Mouse (Mus musculus) left cerebral cortex, postnatal 25 days (tissue): Measurements from ENCODE around the gene Olfr811. TPM values are rescaled to one million over a fixed set of nuclear protein-coding genes. Genes with fewer than 3 reads are reported as not detected.

ENCODE experiments used
- DNase-seq, 2 experiments: peaks; one replicate each; pipeline ENCODE4 v3.0.0; 2022; ENCODE audit warnings: low spot score in 2 of 2, mixed read lengths in 1 of 2
- intact Hi-C: fragments of 180-260 bp; cut with DNase I; formaldehyde crosslinking; loops from one replicate; pipeline ENCODE4 v1.15.1; 2025
- total RNA-seq, 2 experiments: library from RNA; stranded (reverse); gene quantifications; 2 replicates each; pipeline ENCODE4 v1.2.3; 2021

Olfr811 gene
- not detected for total RNA-seq

- no peak for DNase-seq
- intact Hi-C loops = no loop called here
These were observed at the start of gene Olfr811 for GRCm38 (mm10) chr10:129804296-129804695. TSS of gene Olfr811 (minus strand) at chr10:129804396.

- intact Hi-C loops = no loop called here
- no peak for DNase-seq
These were observed 43.1 kb upstream of the Olfr811 start for GRCm38 (mm10) chr10:129847343-129847742.

DNA sequence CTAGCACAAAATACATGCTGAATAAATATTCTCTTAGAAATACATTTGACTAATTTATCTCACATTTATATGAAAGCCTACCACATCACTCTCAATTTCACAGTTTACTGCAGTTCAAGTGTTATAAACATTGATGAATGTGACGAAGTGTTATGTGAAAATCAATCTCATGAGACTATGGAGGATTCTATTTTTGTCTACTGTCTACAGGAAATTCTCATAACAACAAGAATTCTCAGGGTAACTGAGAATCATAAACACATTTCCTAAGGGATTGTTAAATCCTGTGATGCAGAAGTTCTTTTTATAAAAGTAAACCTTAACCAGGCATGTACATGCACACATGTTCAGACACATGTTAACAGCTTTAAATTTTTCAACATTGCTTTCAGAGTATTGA lies 41.8 kb upstream of the Olfr811 start, which contains the start of gene Olfr812:
TSS of gene Olfr812 (minus strand) at position 101 of the 400 bp plus-strand sequence.
- no peak for DNase-seq
- intact Hi-C loops = no loop called here

DNA sequence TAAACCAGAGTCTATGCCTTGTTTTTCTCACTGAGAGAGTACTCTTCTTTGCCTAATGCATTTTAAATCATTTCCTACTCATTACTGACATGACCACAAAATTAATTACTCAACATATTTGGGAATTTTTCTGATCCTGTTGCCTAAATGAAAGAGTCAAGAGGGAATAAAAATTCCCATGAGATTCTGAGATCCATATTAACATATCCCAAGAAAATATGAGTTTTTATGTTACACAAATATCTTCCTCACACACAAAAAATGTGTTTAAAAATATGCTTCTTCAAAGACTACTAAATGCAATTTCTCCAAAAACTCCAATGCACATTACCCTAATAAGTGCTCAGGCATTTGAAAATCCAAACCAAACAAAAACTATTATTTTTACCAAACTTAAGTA lies 9.4 kb downstream of the Olfr811 start, which contains the start of gene Olfr810:
TSS of gene Olfr810 (minus strand) at position 101 of the 400 bp plus-strand sequence.
- intact Hi-C loops = no loop called here

DNA sequence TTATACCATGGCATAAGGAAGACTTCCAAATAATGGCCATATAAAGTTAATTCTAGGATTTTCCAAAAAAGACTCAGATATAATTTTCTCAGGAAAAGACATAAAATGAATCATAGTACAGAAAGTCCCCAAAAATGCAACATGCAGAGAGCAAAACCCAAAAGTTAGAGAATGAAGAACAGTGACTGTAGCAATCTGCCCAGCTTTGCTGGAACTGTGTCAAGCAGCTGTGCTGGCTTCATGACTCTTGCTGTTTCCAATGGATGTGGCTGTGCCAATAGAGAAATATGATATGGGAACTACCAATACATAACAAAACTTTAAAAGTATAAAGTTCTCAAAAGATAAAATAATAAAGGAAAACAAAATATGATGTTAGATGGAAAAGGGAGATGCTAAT lies 26.1 kb downstream of the Olfr811 start:
- DNase-seq = no peak
- intact Hi-C loops = no loop called here

More for the DNA sequence above, 9.4 kb downstream of the Olfr811 start, which contains the start of gene Olfr810:
- DNase-seq = no peak

GRCm38 (mm10) chr10:129774338-129774737 lies 29.9 kb downstream of the Olfr811 start, which contains the start of gene Olfr809:
TSS of gene Olfr809 (plus strand) at chr10:129774638.
- no peak for DNase-seq
- intact Hi-C loops = no loop called here

DNA sequence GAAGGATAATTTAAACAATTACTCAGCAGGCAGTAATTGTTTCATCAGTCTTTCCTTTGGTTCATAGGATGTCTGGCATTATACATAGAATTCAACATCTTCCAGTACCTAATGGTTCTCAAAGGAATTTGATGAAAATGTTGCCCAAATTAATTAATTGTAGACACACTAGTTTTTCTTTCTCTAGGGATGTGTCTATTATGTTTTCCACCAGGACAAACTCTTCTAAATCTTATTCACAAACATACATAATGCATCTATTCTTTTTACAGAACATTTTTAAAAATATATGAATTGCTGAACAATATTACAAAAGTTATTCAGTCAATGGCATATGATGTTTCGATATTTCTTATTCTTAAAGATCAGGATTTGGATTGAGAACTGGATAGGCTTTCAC lies 39.0 kb downstream of the Olfr811 start, which contains the start of gene Olfr808:
TSS of gene Olfr808 (plus strand) at position 301 of the 400 bp plus-strand sequence.
- intact Hi-C loops = no loop called here
- no peak for DNase-seq

DNA sequence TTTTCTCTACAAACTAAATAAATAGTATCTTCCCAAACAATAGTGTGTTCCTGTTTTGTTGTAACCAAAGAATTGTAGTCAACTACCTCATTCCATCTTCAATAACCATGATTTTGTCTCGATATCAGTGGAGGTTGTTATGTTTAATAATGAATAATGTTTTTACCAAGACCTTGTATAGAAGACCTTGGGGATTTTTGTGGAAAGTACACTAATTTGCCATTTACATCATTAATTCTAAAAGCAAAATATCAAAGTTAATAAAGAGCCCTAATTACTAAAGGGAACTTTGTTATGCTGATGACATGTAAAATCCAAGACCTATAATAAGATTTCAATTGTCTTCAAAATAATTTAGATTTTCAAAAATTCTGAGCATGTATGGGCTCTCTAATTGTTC lies 46.5 kb downstream of the Olfr811 start, which contains the start of gene Olfr807:
TSS of gene Olfr807 (minus strand) at position 101 of the 400 bp plus-strand sequence.
- intact Hi-C loops = no loop called here
- DNase-seq = no peak

Other genes with a start within 250 kb of the Olfr811 start
- not detected for gene Olfr794, start 236.7 kb downstream of the Olfr811 start, total RNA-seq
- not detected for gene Olfr796, start 191.8 kb downstream of the Olfr811 start, total RNA-seq
- not detected for gene Olfr798, start 176.5 kb downstream of the Olfr811 start, total RNA-seq
- gene Olfr799, start 166.9 kb downstream of the Olfr811 start, total RNA-seq = not detected
- gene Olfr800, start 146.7 kb downstream of the Olfr811 start, total RNA-seq = not detected
- not detected for gene Olfr801, start 130.5 kb downstream of the Olfr811 start, total RNA-seq
- under 1 TPM; 0.14 to 0.21 TPM for gene Olfr802, start 116.2 kb downstream of the Olfr811 start, total RNA-seq
- gene Olfr803, start 110.1 kb downstream of the Olfr811 start, total RNA-seq = not detected
- gene Olfr804, start 101.2 kb downstream of the Olfr811 start, total RNA-seq = not detected
- gene Olfr805, start 75.0 kb downstream of the Olfr811 start, total RNA-seq = not detected
- gene Olfr806, start 62.5 kb downstream of the Olfr811 start, total RNA-seq = not detected
- gene Olfr807, start 46.6 kb downstream of the Olfr811 start, total RNA-seq = not detected
- not detected for gene Olfr808, start 38.9 kb downstream of the Olfr811 start, total RNA-seq
- not detected for gene Olfr809, start 29.8 kb downstream of the Olfr811 start, total RNA-seq
- gene Olfr810, start 9.5 kb downstream of the Olfr811 start, total RNA-seq = not detected
- not detected for gene Olfr812, start 41.7 kb upstream of the Olfr811 start, total RNA-seq
- not detected for gene Olfr813, start 51.0 kb upstream of the Olfr811 start, total RNA-seq
- not detected for gene Olfr814, start 75.5 kb upstream of the Olfr811 start, total RNA-seq
- not detected for gene Olfr815, start 101.5 kb upstream of the Olfr811 start, total RNA-seq
- gene Olfr816, start 111.2 kb upstream of the Olfr811 start, total RNA-seq = not detected
- gene Olfr818, start 144.7 kb upstream of the Olfr811 start, total RNA-seq = not detected
- not detected for gene Olfr819, start 162.9 kb upstream of the Olfr811 start, total RNA-seq
- not detected for gene Olfr247, start 171.7 kb upstream of the Olfr811 start, total RNA-seq
- not detected for gene Gm10310, start 180.7 kb upstream of the Olfr811 start, total RNA-seq
- not detected for gene Olfr820, start 208.2 kb upstream of the Olfr811 start, total RNA-seq
- not detected for gene Olfr821, start 226.0 kb upstream of the Olfr811 start, total RNA-seq